In the genomic region with DNA sequence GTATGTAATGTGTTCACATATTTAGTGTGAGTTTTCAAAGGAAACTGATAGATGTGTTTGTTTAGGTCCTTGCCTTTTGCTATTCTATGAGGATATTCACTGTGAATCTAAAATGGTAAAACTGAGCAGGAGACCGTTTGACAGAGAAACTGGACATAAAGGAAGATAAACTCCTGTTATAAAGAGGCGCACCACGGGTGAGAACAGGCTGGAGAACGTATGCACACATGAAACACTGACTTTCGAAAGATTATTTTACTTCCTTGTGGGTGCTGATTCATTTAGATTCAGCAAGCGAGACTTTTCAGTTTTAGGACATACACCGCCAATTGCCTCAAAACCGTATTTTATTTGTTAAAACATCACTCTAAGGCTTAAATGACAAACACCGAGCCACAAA, we compare ENCODE assay signal across 20 mouse cellular contexts. TPM values are rescaled to one million over a fixed set of nuclear protein-coding genes. Genes with fewer than 3 reads are reported as not detected.
"Had no signal": no experiment of that assay in that cellular context is flagged by ENCODE, and none has a peak within 500 bp of the region (broad histone marks: within the 10 kb centered on the region; RNA-seq: fewer than 3 reads in every experiment).

No protein-coding gene starts in this region.

- H3K4me3 ChIP-seq: kidney, embryonic 15.5 days; layer of hippocampus, adult 2 months; limb, embryonic 12.5 days; limb, embryonic 15.5 days; liver, embryonic 12.5 days; liver, embryonic 15.5 days; lung, embryonic 15.5 days had no signal

- H3K27me3 ChIP-seq: kidney, embryonic 15.5 days; limb, embryonic 12.5 days; limb, embryonic 15.5 days; liver, embryonic 12.5 days; liver, embryonic 15.5 days; lung, embryonic 15.5 days had no signal

- H3K27ac ChIP-seq: kidney, embryonic 15.5 days; layer of hippocampus, adult 2 months; limb, embryonic 12.5 days; limb, embryonic 15.5 days; liver, embryonic 12.5 days; liver, embryonic 15.5 days; lung, embryonic 15.5 days had no signal

- H3K4me1 ChIP-seq: kidney, embryonic 15.5 days; limb, embryonic 12.5 days; limb, embryonic 15.5 days; liver, embryonic 12.5 days; liver, embryonic 15.5 days; lung, embryonic 15.5 days had no signal

- H3K4me2 ChIP-seq: kidney, embryonic 15.5 days; limb, embryonic 12.5 days; limb, embryonic 15.5 days; liver, embryonic 12.5 days; liver, embryonic 15.5 days; lung, embryonic 15.5 days; midbrain, embryonic 11.5 days had no signal

- H3K9ac ChIP-seq: kidney, embryonic 15.5 days; limb, embryonic 12.5 days; limb, embryonic 15.5 days; liver, embryonic 12.5 days; liver, embryonic 15.5 days; lung, embryonic 15.5 days had no signal

- DNase-seq: kidney, postnatal 14 days; layer of hippocampus, postnatal 36 days; left cerebral cortex, postnatal 4 days; lung, adult 18-20 months; lung, postnatal 10 days; lung, postnatal 36 days; midbrain, embryonic 14.5 days; thymus, adult 18-20 months; thymus, postnatal 14 days; thymus, postnatal 4 days had no signal

- H3K36me3 ChIP-seq: kidney, embryonic 15.5 days; limb, embryonic 12.5 days; limb, embryonic 15.5 days; liver, embryonic 12.5 days; liver, embryonic 15.5 days; lung, embryonic 15.5 days had no signal

- H3K9me3 ChIP-seq: kidney, embryonic 15.5 days; limb, embryonic 12.5 days; limb, embryonic 15.5 days; liver, embryonic 12.5 days; liver, embryonic 15.5 days; lung, embryonic 15.5 days had no signal

- ATAC-seq: inflammation-experienced regulatory T-cells, adult 6 months; liver, embryonic 12.5 days had no signal

RNA-seq across cellular contexts. Expression of a gene that starts 43.3 kb away (rescaled TPM):
- total RNA-seq: layer of hippocampus, adult 2 months; layer of hippocampus, postnatal 36 days had no signal
- polyA plus RNA-seq: inflammation-experienced regulatory T-cells, adult 6 months; testis, adult 2 months had no signal
